Mouse (Mus musculus): ENCODE measurements around the gene Eif3d. TPM values are rescaled to one million over a fixed set of nuclear protein-coding genes. Genes with fewer than 3 reads are reported as not detected.

Eif3d gene
- polyA plus RNA-seq (2014; fragmentation: Illumina TruSeq; extraction: RNeasy Lipid Tissue Mini Kit (QIAGEN cat#74804); ENCODE audit: insufficient read depth, low read depth, low replicate concordance) = 70.7 TPM

DNA sequence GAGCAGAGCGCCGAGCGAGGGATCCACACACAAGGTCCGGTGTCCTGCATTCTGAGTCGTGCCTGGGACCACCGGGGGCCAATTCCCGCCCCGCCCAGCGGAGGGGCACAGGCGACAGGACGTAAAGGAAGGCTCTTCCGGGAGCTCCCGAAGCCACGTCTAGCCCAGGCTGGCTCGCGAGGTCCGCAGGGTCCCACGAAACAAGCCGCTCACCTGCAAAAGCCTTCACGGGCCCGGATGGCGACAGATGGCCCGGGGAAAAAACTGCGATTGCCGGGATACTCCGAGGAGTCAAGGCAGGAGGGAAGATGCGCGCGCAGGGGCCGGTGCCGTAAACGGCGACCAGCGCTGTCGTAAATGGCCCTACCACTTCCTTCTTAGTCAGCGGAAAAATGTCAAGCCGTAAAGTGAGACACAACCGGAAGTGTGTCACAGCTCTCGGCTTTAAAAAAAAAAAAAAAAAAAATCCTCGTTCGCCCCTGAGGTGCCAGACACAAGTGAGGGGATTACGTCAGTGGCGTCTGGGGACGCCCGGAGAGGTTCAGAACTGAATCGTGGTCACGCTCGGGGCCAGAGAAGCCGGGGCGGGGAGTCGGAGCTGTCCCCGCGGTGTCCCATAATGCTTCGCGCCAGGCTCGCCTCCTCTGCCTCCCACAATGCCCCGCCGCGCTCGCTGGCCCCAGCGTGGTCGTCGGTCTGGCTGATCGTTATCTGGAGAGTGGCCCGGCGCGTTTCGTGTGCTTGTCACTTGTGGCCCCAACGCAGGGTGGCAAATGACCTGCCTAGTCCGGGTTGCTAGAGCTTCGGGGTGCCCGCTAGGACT is at the start of gene Eif3d:
Gene Eif3d, minus strand, starts transcription at position 344 of the 823 bp plus-strand sequence.

DNA sequence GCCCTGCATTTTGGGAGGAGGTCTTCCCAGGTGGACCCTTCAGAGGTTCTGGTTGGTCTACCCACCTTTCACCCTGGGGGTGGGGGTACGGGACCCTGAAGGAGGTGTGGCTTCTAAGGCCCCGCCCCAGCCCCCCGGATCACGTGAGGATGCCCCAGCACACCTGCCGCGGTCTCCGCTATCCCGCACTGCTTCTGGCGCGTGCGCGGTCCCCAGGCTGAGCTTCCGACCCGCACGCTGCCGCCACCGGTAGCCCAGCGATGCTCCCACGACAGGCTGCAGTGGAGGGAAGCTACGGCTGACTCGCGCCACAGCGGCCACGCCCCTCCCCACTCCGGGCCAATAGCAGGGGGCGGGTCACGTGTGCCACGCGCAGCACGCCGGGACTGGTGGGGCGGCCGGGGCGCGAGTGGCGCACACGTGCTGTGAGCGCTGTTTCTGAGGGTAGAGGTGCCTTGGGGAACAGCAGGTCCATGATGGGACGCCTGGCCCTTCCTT is 14.2 kb downstream of the Eif3d start, which contains the start of gene Foxred2:
Gene Foxred2, minus strand, starts transcription at position 319 of the 498 bp plus-strand sequence.

DNA sequence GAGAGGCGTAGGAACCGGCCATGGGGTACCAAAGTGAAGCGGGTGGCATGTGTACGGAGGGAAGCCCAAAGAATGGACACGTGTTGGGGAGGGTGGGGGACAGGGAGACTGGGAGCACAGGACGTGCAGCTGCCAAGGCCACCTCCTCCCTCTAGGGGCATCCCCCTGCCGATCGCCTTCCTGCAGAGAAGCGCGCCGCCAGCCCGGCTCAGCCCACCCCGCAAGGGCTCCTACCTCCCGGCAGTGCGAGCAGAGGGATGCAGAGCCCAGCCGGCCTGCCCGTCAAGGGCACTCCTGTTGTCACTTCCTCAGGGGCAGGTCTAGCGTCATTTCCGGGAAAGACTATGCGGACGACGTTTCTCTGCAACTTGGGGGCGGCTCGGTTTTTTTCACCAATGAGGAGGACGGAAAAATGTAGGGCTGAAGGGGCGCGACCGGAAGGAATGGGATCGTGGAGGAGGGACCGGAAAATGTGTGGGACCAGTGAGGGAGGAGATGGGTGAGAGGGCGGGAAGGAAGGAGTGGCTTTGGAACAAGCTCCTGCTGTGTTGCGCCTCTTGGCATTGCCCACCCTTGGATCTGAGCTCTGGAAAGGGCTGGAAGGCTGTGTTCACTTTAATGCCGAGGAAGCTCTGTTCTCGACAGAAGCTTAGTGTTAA is 41.8 kb downstream of the Eif3d start, which contains the start of gene Txn2:
Gene Txn2, minus strand, starts transcription at position 334 of the 659 bp plus-strand sequence.

Other genes starting within 250 kb of the Eif3d start
- gene Apol9b, start 241.8 kb downstream of the Eif3d start, polyA plus RNA-seq (2014; fragmentation: Illumina TruSeq; extraction: RNeasy Lipid Tissue Mini Kit (QIAGEN cat#74804); ENCODE audit: insufficient read depth, low read depth, low replicate concordance) = 3.7 TPM
- gene Apol8, start 213.8 kb downstream of the Eif3d start, polyA plus RNA-seq (2014; fragmentation: Illumina TruSeq; extraction: RNeasy Lipid Tissue Mini Kit (QIAGEN cat#74804); ENCODE audit: insufficient read depth, low read depth, low replicate concordance) = not detected
- gene Myh9, start 128.6 kb downstream of the Eif3d start, polyA plus RNA-seq (2014; fragmentation: Illumina TruSeq; extraction: RNeasy Lipid Tissue Mini Kit (QIAGEN cat#74804); ENCODE audit: insufficient read depth, low read depth, low replicate concordance) = 64.4 TPM
- gene Txn2, start 41.8 kb downstream of the Eif3d start, polyA plus RNA-seq (2014; fragmentation: Illumina TruSeq; extraction: RNeasy Lipid Tissue Mini Kit (QIAGEN cat#74804); ENCODE audit: insufficient read depth, low read depth, low replicate concordance) = 133 TPM
- gene Foxred2, start 14.1 kb downstream of the Eif3d start, polyA plus RNA-seq (2014; fragmentation: Illumina TruSeq; extraction: RNeasy Lipid Tissue Mini Kit (QIAGEN cat#74804); ENCODE audit: insufficient read depth, low read depth, low replicate concordance) = 0.83 TPM
- not detected for gene Cacng2, start 149.2 kb upstream of the Eif3d start, polyA plus RNA-seq (2014; fragmentation: Illumina TruSeq; extraction: RNeasy Lipid Tissue Mini Kit (QIAGEN cat#74804); ENCODE audit: insufficient read depth, low read depth, low replicate concordance)
- 30.8 TPM for gene Ift27, start 203.3 kb upstream of the Eif3d start, polyA plus RNA-seq (2014; fragmentation: Illumina TruSeq; extraction: RNeasy Lipid Tissue Mini Kit (QIAGEN cat#74804); ENCODE audit: insufficient read depth, low read depth, low replicate concordance)
- gene Pvalb, start 235.6 kb upstream of the Eif3d start, polyA plus RNA-seq (2014; fragmentation: Illumina TruSeq; extraction: RNeasy Lipid Tissue Mini Kit (QIAGEN cat#74804); ENCODE audit: insufficient read depth, low read depth, low replicate concordance) = not detected

All from lung, adult 10 weeks (tissue).